Mouse (Mus musculus) spleen, adult 18-20 months (tissue): ENCODE data around the gene Lcmt2.
A peak's percentile ranks its signal among the peaks of the same experiment; 100 is the strongest.
"Not testable (repeated sequence)": the region's sequence is repeated elsewhere in the genome, so short reads cannot be mapped to it uniquely, and the experiment has no call there.

Source experiments
- DNase-seq, 2 experiments: peaks; one replicate each; pipeline ENCODE4 v3.0.0; 2022; ENCODE audit warnings: mixed read lengths in 2 of 2

Lcmt2 gene

DNA sequence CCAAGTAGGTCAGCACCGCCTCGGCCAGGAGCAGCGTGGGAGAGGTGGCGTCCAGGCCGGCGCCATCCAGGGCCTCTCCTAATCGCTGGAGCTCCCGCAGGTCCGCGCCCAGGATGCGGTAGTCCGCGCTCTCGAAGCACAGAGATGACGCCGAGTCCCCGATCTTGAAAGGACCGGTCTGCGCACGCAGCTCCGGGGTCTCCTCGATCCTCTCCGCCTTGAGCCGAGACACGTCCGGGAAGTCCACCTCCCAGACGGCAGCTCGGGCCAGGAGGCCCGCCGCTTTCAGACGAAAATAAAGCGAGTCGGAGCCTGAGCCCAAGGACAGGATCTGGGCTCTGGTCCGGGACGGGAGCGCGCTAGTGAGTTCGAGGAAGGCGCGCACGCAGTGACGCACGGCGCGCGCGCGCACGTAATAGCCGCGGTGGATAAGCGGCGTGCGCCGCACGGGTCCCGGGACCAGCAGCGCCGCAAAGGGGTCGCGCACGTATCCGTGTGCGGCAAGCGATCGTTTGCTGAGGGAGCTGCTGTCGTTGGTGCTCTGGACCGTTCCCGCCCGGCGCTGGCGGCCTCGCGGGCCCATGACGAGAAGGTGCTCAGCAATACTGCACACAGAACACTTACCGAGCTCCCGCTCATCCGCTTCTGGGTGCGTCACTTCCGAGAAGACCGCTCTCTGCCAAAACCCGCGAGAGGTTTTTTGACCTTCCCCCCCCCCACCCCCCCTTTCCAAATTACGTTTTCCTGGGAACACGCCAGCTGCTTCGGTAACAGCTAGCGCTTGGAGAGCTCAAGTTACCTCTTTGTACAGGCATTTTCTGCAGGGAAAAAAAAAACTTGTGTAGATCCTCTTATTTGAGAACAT lies at the start of gene Lcmt2, which contains the start of gene Adal:
Gene Lcmt2 (minus strand): TSS at position 636 of the 865 bp plus-strand sequence.
Gene Adal (plus strand): TSS at position 411 of the 865 bp plus-strand sequence.
- DNase-seq: peak; percentile 81 to 93

DNA sequence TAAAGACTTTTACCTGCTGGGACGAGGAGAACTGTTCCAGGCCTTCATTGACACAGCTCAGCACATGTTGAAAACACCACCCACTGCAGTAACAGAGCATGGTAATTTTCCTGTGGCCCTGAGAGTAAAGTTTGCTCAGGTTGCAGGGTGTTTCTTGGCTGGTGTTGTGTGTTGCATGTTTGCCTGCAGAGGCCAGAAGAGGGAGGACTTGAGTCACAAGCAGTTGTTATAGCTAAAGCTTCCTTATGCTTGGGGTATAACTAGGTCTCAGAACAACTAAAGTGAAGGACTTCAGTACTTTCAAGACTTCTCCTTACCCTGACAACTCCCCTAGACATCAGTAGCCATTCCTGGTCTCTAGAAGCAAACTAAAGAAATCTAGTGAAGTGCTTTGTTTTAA lies 48.1 kb upstream of the Lcmt2 start:
- no peak for DNase-seq

DNA sequence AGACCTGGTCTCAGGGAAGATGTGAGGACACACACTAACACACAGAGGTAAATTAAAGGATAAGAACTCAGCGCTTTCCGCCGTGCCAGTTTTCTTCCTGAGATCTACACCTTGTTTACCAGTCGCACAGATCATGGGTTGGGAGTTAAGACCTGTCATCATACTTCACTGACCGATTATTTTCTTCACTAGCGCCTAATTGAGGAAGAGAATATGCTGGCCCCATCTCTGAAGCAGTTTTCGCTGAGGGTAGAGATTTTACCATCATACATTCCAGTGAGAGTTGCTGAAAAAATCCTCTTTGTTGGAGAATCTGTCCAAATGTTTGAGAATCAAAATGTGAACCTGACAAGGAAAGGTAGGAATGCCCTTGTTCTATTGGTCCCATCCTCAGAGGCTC lies 43.7 kb upstream of the Lcmt2 start:
- no peak for DNase-seq

DNA sequence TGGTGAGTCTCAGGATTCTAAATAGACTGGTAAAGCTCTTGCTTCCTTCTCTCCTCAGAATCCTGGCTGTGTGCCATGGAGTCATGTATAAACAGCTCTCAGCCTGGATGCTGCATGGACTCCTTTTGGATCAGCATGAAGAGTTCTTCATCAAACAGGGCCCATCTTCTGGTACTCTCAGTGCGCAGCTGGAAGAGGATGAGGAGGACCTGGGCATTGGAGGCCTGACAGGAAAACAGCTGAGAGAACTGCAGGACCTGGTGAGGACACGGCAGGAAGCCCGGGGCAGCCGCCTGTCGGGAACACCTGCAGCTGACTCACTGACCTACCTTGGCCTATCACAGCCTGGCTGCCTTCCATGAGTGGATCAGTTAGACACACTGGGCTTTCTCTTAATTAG lies 43.0 kb upstream of the Lcmt2 start:
- no peak for DNase-seq

DNA sequence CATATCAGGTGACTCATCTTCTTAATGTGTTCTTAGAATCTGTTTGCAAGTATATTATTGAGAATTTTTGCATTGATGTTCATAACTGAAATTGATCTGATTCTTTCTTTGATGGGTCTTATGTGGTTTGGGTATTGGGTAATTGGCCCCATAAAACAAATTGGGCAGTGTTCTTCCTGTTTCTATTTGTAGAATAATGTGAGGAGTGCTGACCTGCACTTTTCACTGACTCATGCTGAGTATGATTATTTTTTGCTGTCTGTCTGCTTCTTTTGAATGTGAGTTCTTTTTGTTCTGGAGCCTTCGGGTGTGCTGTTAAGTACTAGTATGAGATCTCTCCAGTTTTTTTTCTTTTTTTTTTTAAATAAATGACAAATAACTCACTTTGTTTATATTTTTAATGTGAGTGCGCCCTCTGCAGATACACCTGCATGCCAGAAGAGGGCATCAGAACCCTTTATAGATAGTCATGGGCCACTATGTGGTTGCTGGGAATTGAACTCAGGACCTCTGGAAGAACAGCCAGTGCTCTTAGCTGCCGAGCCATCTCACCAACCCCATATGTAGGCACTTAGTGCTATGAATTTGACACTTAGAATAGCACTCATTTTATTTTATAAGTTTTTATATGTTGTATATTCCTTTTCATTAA lies 38.5 kb upstream of the Lcmt2 start:
- DNase-seq: no peak

DNA sequence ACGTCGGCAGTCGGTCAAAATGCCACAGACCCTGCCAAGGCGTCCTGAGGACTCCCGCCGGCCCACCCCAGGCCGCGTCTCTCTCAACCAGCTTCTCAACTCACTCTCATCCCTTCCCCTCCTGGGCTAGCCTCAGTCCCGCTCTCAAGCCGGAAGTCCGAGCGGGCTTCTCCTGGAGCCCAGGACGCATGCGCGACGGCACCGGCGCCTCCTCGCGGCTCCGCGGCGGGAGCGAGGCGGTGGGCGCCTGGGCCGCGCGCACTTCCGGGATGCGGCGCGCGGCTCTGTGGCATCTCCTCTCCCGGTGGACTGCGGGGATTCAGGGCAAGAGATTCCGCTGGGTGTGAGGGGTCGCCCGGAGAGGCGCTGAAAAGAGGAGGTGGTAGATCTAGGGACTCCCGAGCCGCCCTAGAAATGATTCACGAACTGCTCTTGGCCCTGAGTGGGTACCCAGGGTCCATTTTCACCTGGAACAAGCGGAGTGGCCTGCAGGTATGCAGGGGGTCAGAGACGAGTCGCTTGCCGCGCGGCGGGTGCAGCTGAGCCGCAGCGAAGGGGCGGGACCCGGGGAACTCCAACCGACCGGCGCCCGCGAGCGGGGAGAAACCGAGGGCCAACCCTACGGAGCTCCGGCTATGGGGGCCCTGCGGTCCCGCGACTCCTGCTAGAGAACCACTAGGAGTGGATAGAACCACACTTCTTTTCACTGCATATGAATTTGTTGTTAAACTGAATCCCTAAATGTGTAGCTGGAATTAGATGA lies 30.7 kb upstream of the Lcmt2 start, which contains the start of gene Zscan29:
Gene Zscan29 (minus strand): TSS at position 146 of the 763 bp plus-strand sequence.
- peak; percentile 83 to 86 for DNase-seq

DNA sequence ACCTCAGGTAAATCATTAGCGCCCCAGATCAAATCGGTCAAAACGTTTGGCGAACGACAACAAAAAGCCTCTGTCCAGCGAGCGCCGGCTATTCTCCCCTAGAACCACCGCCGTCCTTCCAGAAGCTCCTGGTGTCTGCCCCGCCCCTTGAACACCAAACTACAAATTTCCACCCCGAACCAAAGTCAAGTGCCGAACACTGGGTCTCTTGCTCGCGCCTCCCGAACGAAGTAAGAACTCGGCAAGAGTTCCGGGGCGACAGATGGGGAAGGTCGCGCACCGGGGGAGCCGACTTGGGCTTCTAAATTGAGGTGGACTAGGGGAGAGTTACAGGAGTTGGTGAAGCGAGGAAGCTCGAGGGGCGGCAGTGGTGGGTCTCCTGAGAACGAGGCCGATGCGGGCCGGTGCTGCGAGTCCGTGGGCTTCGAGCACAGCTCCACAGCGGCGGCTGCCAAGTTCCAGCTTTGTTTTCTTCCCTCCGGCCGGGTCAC lies 30.1 kb upstream of the Lcmt2 start, which contains the start of gene Tubgcp4:
Gene Tubgcp4 (plus strand): TSS at position 174 of the 491 bp plus-strand sequence.
- DNase-seq: no peak

DNA sequence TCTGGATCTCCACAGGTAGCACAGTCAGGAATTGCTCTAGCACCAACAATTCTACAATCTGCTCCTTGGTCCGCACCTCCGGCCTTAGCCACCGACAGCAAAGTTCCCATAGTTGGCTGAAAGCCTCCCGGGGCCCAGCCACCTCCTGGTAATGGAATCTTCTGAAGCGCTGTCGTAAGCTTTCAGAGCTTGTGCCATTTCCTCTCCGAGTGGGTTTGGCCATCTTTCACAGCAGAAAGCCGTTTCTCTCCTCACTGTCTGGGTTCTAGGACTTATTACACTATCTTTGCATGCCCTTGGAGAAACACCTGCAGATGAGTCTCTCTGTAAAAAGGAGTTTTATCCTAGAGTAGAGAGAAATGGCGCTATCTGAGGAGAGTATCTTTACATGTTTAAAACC lies 29.4 kb upstream of the Lcmt2 start:
- peak in 1 of 2 experiments; percentile 25 for DNase-seq

DNA sequence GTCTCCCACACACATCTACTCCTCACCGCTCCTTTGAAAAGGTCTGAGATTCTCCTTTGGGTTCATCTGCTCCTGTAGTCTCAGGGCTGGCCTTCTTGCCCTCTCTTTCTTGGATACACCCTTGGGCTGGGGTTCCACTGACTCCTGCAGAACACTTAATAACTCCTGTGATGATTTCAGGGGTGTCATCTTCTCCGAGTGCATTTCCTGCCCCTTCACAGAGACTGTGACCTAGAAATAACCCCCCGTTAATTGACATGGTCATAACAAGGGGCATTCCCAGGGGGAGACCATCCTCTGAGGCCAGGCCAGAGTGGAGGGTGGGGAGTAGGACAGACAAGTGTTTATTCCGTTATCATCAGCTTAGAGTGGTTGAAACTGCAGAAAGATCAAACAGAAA lies 28.7 kb upstream of the Lcmt2 start:
- no peak for DNase-seq

DNA sequence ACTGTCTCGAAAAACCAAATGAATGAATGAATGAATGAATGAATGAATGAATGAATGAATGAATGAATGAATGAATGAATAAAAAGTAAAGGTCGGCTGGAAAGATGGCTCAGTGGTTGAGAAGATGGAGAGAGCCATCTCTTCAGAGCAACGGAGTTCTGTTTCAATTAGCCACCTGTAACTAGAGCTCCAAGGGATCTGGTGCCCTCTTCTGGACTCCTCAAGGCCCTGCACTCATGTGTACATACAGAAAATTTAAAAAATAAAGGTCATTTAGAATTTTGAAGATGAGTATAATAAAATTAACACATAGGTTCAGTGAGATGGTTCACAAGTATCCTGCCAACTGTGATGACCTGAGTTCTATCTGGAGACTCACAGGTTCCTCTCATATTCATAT lies 12.6 kb upstream of the Lcmt2 start:
- DNase-seq: no peak

DNA sequence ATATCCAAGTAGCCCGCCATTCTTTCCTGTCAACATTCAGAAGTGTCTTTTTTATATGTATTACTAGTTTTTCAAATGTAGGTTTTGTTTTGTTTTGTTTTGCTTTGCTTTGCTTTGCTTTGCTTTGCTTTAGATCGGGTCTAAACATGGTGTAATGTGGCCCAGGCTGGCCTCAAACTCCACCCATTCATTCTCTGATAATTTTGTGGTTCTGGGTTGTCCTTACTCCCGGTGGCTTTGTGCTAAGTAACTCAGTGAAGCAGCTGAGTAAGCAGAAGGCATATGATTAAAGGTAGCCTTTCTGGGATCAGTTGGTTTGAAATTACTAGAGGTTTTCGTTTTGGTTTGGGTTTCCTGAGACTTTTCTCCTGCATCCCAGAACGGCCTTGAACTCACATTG lies 9.2 kb upstream of the Lcmt2 start:
- DNase-seq: no peak

DNA sequence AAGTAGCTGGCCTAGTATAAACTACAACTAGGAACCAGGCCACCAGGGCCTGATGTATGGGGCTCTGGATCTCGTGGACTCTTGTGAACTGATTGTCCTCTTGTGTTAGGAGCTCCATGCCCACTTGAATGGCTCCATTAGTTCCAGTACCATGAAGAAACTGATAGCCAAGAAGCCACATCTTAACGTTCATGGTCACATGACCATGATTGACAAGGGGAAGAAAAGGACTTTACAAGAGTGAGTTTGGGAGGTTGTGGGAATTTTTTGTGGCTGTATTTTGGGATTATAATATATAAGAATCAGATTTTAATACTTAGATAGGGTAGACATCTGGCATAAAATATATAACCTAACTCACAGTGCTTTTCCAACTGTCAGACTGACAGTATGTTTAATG lies 2.0 kb upstream of the Lcmt2 start:
- no peak for DNase-seq

DNA sequence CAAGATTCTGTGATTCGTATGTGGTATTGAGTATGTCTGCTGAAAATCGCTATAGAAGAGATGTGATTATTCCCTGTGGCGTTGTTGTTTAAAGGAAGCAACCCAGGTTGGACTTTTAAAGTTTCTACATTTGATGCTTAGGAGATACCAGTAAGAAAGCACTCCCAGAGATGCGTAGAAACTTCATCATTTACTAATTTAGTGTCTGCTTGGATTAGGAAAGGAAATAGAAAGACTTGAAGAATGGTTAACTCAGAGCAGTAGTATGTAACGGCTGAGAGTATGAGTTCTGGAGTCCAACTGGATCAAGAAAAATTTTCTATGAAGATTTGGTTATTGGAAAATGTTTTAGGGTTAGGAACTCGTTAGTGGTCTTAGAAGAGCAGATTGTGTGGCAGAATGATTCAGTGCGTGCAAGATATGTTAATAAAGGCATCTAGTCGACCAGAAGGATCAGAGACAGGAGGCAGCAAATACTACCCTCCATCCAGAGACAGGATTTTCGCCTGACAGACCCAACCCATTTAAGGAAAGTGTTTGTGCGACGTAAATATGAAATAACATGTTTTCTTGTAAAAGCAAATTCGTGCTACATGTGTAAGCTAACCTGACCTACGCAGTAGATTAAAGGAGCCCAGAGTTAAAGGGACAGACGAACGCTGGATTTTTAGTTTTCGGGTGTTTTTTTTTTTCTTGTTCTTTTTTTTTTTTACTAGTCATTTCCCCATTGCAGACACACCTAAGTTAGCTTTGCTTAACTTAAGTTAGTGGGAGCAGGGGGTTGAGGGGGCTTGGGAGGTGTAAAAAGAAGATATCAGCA lies 973 bp upstream of the Lcmt2 start:
- DNase-seq: no peak

DNA sequence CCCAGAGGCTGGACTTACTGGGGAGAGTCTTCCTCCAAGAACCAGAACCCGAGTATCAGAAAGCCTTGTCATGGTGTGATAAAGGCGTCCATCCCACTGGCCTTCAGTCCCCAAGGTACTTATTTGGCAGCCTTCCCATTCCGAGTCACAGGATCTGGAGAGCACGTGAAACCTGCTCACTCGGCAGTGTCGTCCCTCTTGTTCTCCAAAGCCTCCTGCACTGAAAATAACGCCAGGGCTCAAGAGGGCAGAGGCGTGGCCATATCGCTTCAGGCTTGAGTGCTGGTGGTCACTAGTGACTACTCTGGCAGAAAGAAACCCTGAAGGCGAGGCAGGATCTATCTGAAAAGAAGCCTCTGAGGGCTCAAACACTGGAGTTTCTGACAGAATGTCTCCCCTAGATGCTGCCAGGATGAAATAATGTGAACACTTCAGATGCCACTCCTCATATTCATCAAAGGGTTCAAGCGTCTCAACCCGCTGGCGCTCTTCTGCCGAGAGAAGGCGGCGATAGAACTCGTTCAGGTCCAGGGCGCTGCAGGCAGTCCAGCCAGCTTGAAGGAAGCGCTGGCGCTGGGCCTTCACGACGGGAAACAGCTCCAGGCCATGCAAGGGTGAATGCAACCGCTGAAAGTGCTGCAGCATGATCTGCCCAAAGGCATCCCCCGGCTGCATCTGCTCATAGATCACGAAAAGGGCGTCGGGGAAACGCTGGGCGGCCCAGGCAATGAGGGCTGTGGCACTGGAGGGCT lies 1.0 kb downstream of the Lcmt2 start:
- peak in 1 of 2 experiments; percentile 8 for DNase-seq

DNA sequence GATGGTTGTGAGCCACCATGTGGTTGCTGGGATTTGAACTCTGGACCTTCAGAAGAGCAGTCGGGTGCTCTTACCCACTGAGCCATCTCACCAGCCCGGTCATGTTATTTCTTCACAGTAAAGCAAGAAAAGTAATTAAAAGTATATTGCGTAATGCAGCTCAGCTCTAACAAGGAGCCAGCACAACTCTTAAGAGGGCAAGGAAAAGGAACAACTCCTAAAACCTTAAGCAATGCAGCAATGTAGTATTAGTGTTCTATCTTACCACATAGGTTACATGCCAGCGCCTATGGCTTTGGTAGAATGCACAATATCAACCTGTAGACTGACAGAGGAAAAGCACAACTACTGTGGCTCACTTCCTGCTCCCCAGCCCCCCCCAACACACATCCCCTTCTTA lies 3.1 kb downstream of the Lcmt2 start:
- DNase-seq: no peak

DNA sequence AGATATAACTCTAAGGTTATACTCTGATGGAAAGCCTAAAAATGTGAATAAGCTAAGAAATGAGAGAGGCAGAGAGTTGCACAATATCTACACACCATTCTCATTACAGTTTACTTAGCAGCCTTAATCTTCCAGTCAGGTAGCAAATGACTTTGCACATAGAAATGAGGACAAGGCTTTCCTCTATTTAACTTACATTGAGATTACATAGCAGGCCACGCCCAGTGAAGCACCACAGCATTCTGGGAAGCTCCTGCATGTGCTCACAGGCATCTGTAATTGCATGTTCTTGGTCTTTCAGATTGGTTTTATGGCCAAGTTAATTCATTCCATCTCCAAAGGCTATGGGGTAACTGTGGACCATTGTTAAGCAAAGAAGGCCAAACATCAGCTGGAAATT lies 7.6 kb downstream of the Lcmt2 start:
- DNase-seq: no peak

DNA sequence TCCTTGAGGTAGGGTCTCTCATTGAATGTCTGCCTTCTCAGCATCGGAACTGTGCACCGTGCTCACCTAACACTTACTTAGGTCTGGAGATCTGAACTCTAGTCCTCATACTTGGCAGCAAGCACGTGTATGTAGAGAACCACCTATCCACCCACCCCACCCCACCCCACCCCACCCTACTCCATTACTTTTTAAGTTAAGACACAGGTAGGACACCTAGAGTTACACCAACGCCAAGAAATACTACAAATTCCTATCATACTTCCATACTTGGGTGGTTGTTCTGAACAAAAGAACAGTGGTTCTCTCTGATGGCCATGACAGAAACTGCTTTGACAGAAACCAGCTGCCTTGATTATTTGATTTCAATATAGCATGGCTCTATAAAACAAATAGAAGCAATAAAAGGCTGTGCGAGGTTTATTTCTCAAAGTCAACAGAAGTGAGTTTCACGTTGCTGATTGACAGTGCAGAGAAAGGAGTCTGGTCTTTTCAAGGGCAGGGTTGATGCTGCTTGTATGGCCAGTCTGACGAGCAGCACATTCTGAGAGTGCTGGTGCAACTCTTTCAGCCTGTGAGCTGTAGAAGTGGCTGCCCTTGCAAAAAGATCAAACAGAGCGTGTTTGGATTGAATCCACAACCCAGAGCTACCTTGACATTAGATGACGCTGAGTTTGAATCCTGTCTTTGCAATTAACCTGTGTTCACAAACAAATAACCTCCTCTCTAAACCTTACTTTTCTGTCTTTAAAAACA lies 11.4 kb downstream of the Lcmt2 start:
- no peak for DNase-seq

DNA sequence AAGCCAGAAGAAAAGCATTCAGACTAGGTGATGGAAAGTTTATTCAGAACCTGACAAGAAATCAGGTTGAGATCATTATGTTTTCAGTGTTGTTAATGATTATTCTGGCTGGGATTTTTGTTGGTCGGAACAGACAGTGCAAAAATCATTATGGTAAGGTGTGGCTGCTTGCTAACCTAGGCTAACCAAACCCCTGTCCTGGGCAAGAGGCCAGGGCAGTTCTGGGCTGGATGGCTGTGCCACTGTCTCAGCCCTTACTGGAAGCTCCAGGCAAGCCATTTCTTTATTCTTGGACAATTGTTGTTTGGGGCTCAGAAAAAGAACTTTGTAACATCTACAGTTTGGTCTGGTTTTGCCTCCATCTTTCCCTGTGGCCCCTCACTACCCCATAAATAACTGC lies 12.9 kb downstream of the Lcmt2 start:
- DNase-seq: no peak

DNA sequence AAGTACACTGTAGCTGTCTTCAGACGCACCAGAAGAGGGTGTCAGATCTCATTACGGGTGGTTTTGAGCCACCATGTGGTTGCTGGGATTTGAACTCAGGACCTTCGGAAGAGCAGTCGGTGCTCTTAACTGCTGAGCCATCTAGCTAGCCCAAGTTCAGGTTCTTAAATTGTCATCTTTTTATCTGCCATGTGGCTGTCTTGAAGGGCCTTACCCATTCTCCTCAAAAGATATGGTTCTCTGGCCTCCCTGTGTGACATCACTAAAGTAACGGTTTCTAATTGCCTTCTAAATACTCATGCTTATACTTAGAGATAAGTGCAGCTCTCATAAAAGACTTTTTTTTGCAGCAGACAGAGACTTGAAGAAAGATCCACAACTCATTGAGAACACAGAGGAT lies 14.2 kb downstream of the Lcmt2 start:
- not testable (repeated sequence) for DNase-seq

DNA sequence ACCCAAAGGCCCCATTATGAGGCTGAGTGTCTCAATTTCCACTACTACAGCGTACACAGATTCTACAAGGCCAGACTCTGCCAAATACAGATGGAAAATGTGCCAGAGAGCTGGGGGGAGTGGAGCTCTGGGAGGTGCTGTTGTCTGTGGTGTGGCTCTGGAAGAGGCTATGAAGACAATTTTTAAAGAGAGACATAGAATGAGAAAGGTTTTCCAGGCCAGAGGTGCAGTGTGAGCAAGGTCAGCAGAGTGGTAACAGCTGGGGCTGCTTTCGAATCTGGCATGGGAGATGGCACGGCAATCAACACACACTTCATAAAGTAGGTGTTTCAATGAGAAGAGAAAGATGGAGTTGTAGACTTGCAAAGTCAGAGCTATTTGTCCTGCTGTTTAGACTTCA lies 21.2 kb downstream of the Lcmt2 start:
- DNase-seq: no peak

DNA sequence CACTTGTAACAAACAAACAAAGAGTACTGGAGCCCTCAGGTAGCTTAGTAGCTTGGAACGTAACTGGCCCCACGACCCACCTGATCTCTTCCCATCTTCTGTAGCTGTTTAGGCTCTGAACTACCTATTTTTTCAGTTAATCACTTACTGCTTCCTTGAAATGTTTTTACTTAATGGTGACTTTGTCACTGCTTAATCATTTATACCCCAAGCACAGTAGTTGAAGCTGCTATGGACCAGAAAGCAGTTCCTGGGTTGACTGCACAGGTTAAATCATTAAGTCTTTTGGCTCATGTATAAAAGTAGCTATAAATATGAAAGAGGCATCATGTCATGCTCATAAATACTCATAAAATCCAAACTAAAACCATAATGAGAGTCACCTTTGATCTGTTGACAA lies 25.0 kb downstream of the Lcmt2 start:
- no peak for DNase-seq
